Mouse (Mus musculus): Measurements from ENCODE around the gene Fam198b.

GRCm38 (mm10) chr3:79968426-79968825 lies 84.1 kb downstream of the Fam198b start:
- TF ChIP-seq POLR2A (IDR thresholded peaks at IDR 0.05; ENCODE audit: low read depth, low read length), result no peak
- TF ChIP-seq CTCF (conservative IDR thresholded peaks at IDR 0.05; ENCODE audit: insufficient read depth, insufficient read length, low read depth, low read length), result no peak

All from kidney, adult 2 months (tissue).